Mouse (Mus musculus) cortical plate, adult 2 months (tissue): ENCODE measurements around the gene Rell1.

ENCODE experiments used
- CTCF ChIP-seq: fragments of 200-500 bp; IDR thresholded peaks from 2 replicates; pipeline ENCODE4 v1.5.1; 2011; ENCODE audit warnings: mild to moderate bottlenecking, control low read depth, low read length; ENCODE audit not compliant: insufficient read depth; ENCODE audit errors: extremely low read depth
- POLR2A ChIP-seq: fragments of 200-500 bp; IDR thresholded peaks from 2 replicates; pipeline ENCODE4 v1.6.1; 2011; ENCODE audit warnings: mild to moderate bottlenecking, low read length, control low read depth; ENCODE audit not compliant: insufficient read depth; ENCODE audit errors: extremely low read depth

GRCm38 (mm10) chr5:63872176-63872932 lies 96.3 kb downstream of the Rell1 start:
- no peak for TF ChIP-seq CTCF
- TF ChIP-seq POLR2A: no peak
